Mouse (Mus musculus) embryonic fibroblast, embryonic 13.5 days (primary cell): Measurements from ENCODE around the gene Fam92b.

ENCODE experiments used
- CTCF ChIP-seq: IDR thresholded peaks from 2 replicates; pipeline ENCODE4 v1.5.1; 2011; ENCODE audit warnings: mild to moderate bottlenecking, control low read depth, low read length, moderate library complexity, borderline replicate concordance; ENCODE audit not compliant: insufficient read depth
- POLR2A ChIP-seq: IDR thresholded peaks from 2 replicates; pipeline ENCODE4 v1.6.1; 2011; ENCODE audit warnings: low read depth, mild to moderate bottlenecking, control low read depth, low read length, moderate library complexity

DNA sequence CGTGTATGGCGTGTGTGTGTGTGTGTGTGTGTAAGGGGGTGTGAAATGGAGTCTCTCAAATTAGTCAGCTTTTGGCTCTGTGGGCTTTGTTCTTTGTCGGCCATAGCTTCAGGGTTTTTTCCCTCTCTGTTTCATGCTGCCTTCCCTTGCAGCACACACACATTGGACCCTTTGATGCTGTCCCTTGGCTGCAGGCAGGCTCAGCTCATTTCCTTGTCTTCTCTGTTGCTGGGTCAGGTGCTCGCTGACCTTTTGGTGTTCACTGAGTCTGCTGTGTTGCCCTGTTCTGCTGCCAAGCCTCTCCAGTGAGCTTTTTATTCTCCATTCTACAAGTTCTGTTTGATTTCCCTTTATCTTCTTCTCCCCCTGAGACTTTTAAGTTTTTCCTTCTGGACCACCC lies 47.7 kb downstream of the Fam92b start:
- TF ChIP-seq CTCF (no peak), POLR2A (no peak)
